Mouse (Mus musculus): ENCODE measurements around the gene Hoxd8.

Gene Hoxd8

GRCm38 (mm10) chr2:74676376-74677052, 27.9 kb upstream of the Hoxd8 start:
- no peaks in the 10 kb centered on the region for H3K36me3 ChIP-seq (ENCODE audit: control insufficient read depth, insufficient read depth, low read length, poor library complexity, severe bottlenecking)
- DNase-seq (ENCODE audit: low read depth, low spot score) = no peak
- peaks cover 2% of the 10 kb centered on the region for H3K27me3 ChIP-seq (ENCODE audit: control insufficient read depth, insufficient read depth, low read length, poor library complexity, severe bottlenecking)

- Histone ChIP-seq H3K27me3 (ENCODE audit: control insufficient read depth, insufficient read depth, low read length, poor library complexity, severe bottlenecking) (peaks cover 2% of the 10 kb centered on the region), H3K36me3 (ENCODE audit: control insufficient read depth, insufficient read depth, low read length, poor library complexity, severe bottlenecking) (no peaks in the 10 kb centered on the region)
- DNase-seq (ENCODE audit: low read depth, low spot score) = no peak
These were observed 27.3 kb upstream of the Hoxd8 start for GRCm38 (mm10) chr2:74677106-74677505.

- H3K36me3 ChIP-seq (ENCODE audit: control insufficient read depth, insufficient read depth, low read length, poor library complexity, severe bottlenecking) = no peaks in the 10 kb centered on the region
- H3K27me3 ChIP-seq (ENCODE audit: control insufficient read depth, insufficient read depth, low read length, poor library complexity, severe bottlenecking) = peaks cover 6% of the 10 kb centered on the region
- DNase-seq (ENCODE audit: low read depth, low spot score) = no peak
These were observed 25.4 kb upstream of the Hoxd8 start, which contains the start of gene Hoxd11 for GRCm38 (mm10) chr2:74678891-74679595. Gene Hoxd11 (plus strand): TSS chr2:74679557.

- no peak for DNase-seq (ENCODE audit: low read depth, low spot score)
- Histone ChIP-seq H3K36me3 (ENCODE audit: control insufficient read depth, insufficient read depth, low read length, poor library complexity, severe bottlenecking) (no peaks in the 10 kb centered on the region), H3K27me3 (ENCODE audit: control insufficient read depth, insufficient read depth, low read length, poor library complexity, severe bottlenecking) (peaks cover 6% of the 10 kb centered on the region)
These were observed 24.8 kb upstream of the Hoxd8 start for GRCm38 (mm10) chr2:74679596-74679971.

- DNase-seq (ENCODE audit: low read depth, low spot score) = no peak
- peaks cover 6% of the 10 kb centered on the region for H3K27me3 ChIP-seq (ENCODE audit: control insufficient read depth, insufficient read depth, low read length, poor library complexity, severe bottlenecking)
- H3K36me3 ChIP-seq (ENCODE audit: control insufficient read depth, insufficient read depth, low read length, poor library complexity, severe bottlenecking) = no peaks in the 10 kb centered on the region
These were observed 24.4 kb upstream of the Hoxd8 start for GRCm38 (mm10) chr2:74679980-74680379.

GRCm38 (mm10) chr2:74680561-74681398, 23.6 kb upstream of the Hoxd8 start:
- Histone ChIP-seq H3K36me3 (ENCODE audit: control insufficient read depth, insufficient read depth, low read length, poor library complexity, severe bottlenecking) (no peaks in the 10 kb centered on the region), H3K27me3 (ENCODE audit: control insufficient read depth, insufficient read depth, low read length, poor library complexity, severe bottlenecking) (peaks cover 6% of the 10 kb centered on the region)
- no peak for DNase-seq (ENCODE audit: low read depth, low spot score)

- DNase-seq (ENCODE audit: low read depth, low spot score) = no peak
- peaks cover 6% of the 10 kb centered on the region for H3K27me3 ChIP-seq (ENCODE audit: control insufficient read depth, insufficient read depth, low read length, poor library complexity, severe bottlenecking)
- H3K36me3 ChIP-seq (ENCODE audit: control insufficient read depth, insufficient read depth, low read length, poor library complexity, severe bottlenecking) = no peaks in the 10 kb centered on the region
These were observed 22.6 kb upstream of the Hoxd8 start for GRCm38 (mm10) chr2:74681594-74682531.

GRCm38 (mm10) chr2:74682796-74683195, 21.6 kb upstream of the Hoxd8 start:
- Histone ChIP-seq H3K27me3 (ENCODE audit: control insufficient read depth, insufficient read depth, low read length, poor library complexity, severe bottlenecking) (peaks cover 6% of the 10 kb centered on the region), H3K36me3 (ENCODE audit: control insufficient read depth, insufficient read depth, low read length, poor library complexity, severe bottlenecking) (no peaks in the 10 kb centered on the region)
- DNase-seq (ENCODE audit: low read depth, low spot score) = no peak

- Histone ChIP-seq H3K36me3 (ENCODE audit: control insufficient read depth, insufficient read depth, low read length, poor library complexity, severe bottlenecking) (no peaks in the 10 kb centered on the region), H3K27me3 (ENCODE audit: control insufficient read depth, insufficient read depth, low read length, poor library complexity, severe bottlenecking) (peaks cover 8% of the 10 kb centered on the region)
- DNase-seq (ENCODE audit: low read depth, low spot score) = no peak
These were observed 20.9 kb upstream of the Hoxd8 start for GRCm38 (mm10) chr2:74683471-74683951.

GRCm38 (mm10) chr2:74684106-74684505, 20.3 kb upstream of the Hoxd8 start:
- no peaks in the 10 kb centered on the region for H3K36me3 ChIP-seq (ENCODE audit: control insufficient read depth, insufficient read depth, low read length, poor library complexity, severe bottlenecking)
- H3K27me3 ChIP-seq (ENCODE audit: control insufficient read depth, insufficient read depth, low read length, poor library complexity, severe bottlenecking) = peaks cover 8% of the 10 kb centered on the region
- no peak for DNase-seq (ENCODE audit: low read depth, low spot score)

- Histone ChIP-seq H3K36me3 (ENCODE audit: control insufficient read depth, insufficient read depth, low read length, poor library complexity, severe bottlenecking) (no peaks in the 10 kb centered on the region), H3K27me3 (ENCODE audit: control insufficient read depth, insufficient read depth, low read length, poor library complexity, severe bottlenecking) (peaks cover 6% of the 10 kb centered on the region)
- no peak for DNase-seq (ENCODE audit: low read depth, low spot score)
These were observed 19.3 kb upstream of the Hoxd8 start for GRCm38 (mm10) chr2:74685059-74685603.

GRCm38 (mm10) chr2:74686301-74686987, 18.0 kb upstream of the Hoxd8 start:
- Histone ChIP-seq H3K27me3 (ENCODE audit: control insufficient read depth, insufficient read depth, low read length, poor library complexity, severe bottlenecking) (peaks cover 6% of the 10 kb centered on the region), H3K36me3 (ENCODE audit: control insufficient read depth, insufficient read depth, low read length, poor library complexity, severe bottlenecking) (no peaks in the 10 kb centered on the region)
- peak; percentile 51 for DNase-seq (ENCODE audit: low read depth, low spot score)

GRCm38 (mm10) chr2:74686988-74687697, 17.3 kb upstream of the Hoxd8 start:
- Histone ChIP-seq H3K27me3 (ENCODE audit: control insufficient read depth, insufficient read depth, low read length, poor library complexity, severe bottlenecking) (peaks cover 6% of the 10 kb centered on the region), H3K36me3 (ENCODE audit: control insufficient read depth, insufficient read depth, low read length, poor library complexity, severe bottlenecking) (no peaks in the 10 kb centered on the region)
- no peak for DNase-seq (ENCODE audit: low read depth, low spot score)

Measured in splenic B cell, adult 2 months (primary cell).